Mouse (Mus musculus) kidney, adult 2 months (tissue): ENCODE data around the gene Arl3.

Experiments
- CTCF ChIP-seq: fragments of 200-500 bp; conservative IDR thresholded peaks from 2 replicates; pipeline ENCODE4 v1.5.1; 2011; ENCODE audit warnings: low read depth, mild to moderate bottlenecking, control low read depth, low read length, moderate library complexity, mixed read lengths; ENCODE audit not compliant: insufficient read depth, insufficient read length
- POLR2A ChIP-seq: fragments of 200-500 bp; IDR thresholded peaks from one replicate; pipeline ENCODE4 v1.6.1; 2011; ENCODE audit warnings: low read depth, low read length, control low read depth

DNA sequence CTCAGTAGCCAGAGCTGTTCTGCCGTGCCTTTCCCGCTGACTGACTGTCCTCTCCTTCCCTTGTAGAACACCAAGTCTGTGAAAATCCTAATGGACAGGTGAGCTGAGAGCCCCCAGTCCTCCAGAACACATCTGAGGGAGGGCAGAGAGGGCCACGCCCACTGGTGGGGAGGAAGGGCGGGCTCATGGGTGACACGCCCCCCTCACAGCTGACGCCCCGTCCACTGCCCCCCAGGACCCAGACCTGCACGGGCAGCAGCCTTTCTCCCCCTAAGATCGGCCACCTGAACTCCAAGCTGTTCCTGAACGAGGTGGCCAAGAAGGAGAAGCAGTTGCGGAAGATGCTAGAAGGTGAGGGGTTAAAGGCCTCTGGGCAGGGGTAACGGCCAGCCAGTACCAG, 58.6 kb downstream of the Arl3 start:
- no peak for TF ChIP-seq POLR2A
- no peak for TF ChIP-seq CTCF
